Mouse (Mus musculus): ENCODE measurements around the gene Pigyl. TPM values are rescaled to one million over a fixed set of nuclear protein-coding genes. Genes with fewer than 3 reads are reported as not detected.
A peak's percentile ranks its signal among the peaks of the same experiment; 100 is the strongest.
"Not testable (repeated sequence)": the region's sequence is repeated elsewhere in the genome, so short reads cannot be mapped to it uniquely, and the experiment has no call there.

Gene Pigyl
- polyA plus RNA-seq, 1 experiment from 2014 or later, result 57.8 TPM

DNA sequence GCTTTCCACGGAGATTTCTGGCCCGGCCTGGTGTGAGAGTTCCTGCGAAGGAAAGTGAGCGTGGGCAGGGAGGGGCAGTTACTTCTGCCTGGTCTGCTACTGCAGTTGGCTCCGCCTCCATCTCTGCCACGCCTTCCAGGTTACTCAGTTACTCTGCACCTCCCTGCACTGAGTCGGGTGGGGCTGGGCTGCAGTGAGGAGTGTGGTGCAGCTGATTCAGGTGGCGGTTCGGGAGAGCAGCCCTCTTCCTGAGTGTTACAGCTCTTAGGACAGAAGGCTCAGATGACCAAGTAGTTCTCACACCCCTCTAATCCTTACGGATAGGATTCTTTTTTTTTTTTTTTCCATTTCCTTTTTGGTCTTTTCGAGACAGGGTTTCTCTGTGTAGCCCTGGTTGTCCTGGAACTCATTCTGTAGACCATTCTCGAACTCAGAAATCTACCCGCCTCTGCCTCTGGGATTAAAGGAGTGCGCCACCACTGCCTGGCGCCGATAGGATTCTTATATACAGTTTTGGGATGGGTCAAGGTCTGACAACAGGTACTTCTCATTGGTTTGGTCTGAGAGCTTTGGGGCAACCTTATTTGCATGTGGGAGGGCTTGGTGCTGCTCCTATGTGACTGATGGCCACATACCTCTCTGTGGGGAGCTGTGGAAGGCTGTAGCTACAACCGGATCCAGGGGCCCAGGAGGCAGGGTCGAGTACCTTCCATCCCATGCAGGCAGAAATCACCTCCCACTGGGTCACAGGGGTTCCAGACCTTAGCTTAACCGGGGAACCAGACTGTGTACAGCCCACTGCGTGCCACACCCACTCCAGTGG is 7.0 kb upstream of the Pigyl start:
- H3K27me3 ChIP-seq (ENCODE audit: low read depth, poor library complexity, severe bottlenecking), result no peaks in the 10 kb centered on the region
- WGBS, result 78% methylated on average over 20 of the region's 20 CpGs
- H3K27ac ChIP-seq (replicated peaks), result no peak overlapping the region
- no peaks in the 10 kb centered on the region for H3K4me1 ChIP-seq
- DNase-seq (ENCODE audit: low spot score), result no peak
- H3K36me3 ChIP-seq, result no peaks in the 10 kb centered on the region
- no peak overlapping the region for H3K4me3 ChIP-seq
- peaks cover 31% of the 10 kb centered on the region for H3K9me3 ChIP-seq (replicated peaks)

DNA sequence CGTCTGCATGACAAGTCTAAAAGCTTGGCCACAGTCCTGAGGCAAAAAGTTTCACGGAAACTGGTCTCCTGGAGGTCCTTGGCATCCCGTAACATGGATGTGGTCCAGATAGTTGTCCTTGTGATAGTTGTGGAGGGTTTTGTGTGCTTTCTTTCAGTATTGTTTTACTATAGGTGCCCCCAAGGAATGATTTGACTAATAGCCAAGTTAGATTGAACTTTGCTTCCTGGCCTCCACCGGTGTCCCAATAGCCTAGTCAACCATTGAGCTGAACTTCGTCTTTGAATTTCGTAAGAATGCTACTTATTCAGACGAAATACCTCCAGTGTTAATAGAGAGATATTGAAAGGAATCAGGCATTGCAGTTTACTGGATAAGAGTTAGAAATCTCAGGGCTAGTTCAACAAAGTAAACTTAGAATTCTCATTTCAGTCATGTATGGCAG is 6.4 kb upstream of the Pigyl start:
- not testable (repeated sequence) for H3K27me3 ChIP-seq (ENCODE audit: low read depth, poor library complexity, severe bottlenecking); DNase-seq (ENCODE audit: low spot score); H3K4me3 ChIP-seq; H3K27ac ChIP-seq (replicated peaks); H3K36me3 ChIP-seq; H3K4me1 ChIP-seq
- peaks cover 31% of the 10 kb centered on the region for H3K9me3 ChIP-seq (replicated peaks)
- WGBS, result 90% methylated on average over 7 of the region's 7 CpGs

DNA sequence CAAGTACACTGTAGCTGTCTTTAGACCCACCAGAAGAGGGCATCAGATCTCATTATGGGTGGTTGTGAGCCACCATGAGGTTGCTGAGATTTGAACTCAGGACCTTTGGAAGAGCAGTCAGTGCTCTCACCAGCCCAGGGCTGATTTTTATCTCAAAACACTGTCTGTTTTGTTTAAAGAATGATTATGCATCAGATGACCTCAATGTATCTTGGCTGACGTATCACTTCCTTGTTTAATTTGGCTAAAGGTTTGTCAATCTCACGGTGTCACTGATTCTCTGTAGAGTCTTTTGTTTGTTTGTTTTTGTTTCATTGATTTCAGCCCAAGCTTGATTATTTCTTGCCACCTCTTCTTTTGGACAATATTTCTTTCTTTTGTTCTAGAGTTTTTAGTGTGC is 5.7 kb upstream of the Pigyl start:
- Histone ChIP-seq H3K4me1 (peaks cover 3% of the 10 kb centered on the region), H3K27me3 (ENCODE audit: low read depth, poor library complexity, severe bottlenecking) (no peaks in the 10 kb centered on the region), H3K4me3 (no peak overlapping the region), H3K27ac (replicated peaks) (no peak overlapping the region), H3K36me3 (no peaks in the 10 kb centered on the region), H3K9me3 (replicated peaks) (peaks cover 31% of the 10 kb centered on the region)
- WGBS, result 92% methylated on average over 2 of the region's 2 CpGs
- DNase-seq (ENCODE audit: low spot score), result no peak

DNA sequence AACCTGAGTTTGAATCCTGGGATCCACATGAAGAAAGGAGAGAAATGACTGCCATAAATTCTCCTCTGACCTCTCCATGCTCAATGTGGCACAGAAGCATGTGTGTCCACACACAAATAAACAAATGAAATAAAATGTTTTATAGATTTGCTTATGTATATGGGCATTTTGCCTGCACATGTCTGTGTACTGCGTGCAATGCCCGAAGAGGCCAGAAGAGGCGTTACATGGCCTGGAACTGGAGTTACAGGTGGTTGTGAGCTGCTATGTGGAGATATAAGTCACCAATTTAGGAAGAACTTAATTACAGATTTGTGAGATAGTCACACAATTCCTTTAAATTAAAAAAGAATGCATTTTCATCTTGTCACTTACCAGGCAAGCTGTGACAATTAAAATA is 2.8 kb upstream of the Pigyl start:
- Histone ChIP-seq H3K9me3 (replicated peaks) (peaks cover 13% of the 10 kb centered on the region), H3K4me1 (peaks cover 20% of the 10 kb centered on the region), H3K36me3 (peaks cover 5% of the 10 kb centered on the region), H3K27me3 (ENCODE audit: low read depth, poor library complexity, severe bottlenecking) (peaks cover 12% of the 10 kb centered on the region), H3K27ac (replicated peaks) (no peak overlapping the region), H3K4me3 (no peak overlapping the region)
- 86% methylated on average over 3 of the region's 3 CpGs for WGBS
- no peak for DNase-seq (ENCODE audit: low spot score)

DNA sequence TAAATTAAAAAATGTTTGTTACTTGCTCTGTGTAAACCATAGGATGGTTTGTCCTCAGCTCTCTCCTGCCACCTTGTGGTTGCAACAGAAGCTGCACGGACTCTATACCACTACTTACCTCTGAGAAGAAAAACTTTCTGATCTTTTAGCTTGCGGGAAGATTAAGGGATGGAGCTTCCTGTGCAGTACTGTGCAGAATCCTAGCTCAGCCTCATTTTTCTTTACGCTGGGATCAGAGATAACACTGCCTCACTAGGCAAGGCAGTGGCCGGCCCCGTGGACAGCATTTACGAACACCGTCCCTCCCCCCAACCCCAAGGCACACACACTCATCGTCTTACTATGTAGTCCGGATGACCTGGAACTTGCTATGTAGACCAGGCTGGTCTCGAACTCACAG is 1.0 kb upstream of the Pigyl start:
- 33% methylated on average over 10 of the region's 10 CpGs for WGBS
- Histone ChIP-seq H3K4me1 (peaks cover 20% of the 10 kb centered on the region), H3K27ac (replicated peaks) (no peak overlapping the region), H3K9me3 (replicated peaks) (no peaks in the 10 kb centered on the region), H3K27me3 (ENCODE audit: low read depth, poor library complexity, severe bottlenecking) (peaks cover 12% of the 10 kb centered on the region), H3K4me3 (peak overlapping the region; percentile 20; the same call in 1 of the 2 replicates), H3K36me3 (peaks cover 5% of the 10 kb centered on the region)
- DNase-seq (ENCODE audit: low spot score), result peak; percentile 59

DNA sequence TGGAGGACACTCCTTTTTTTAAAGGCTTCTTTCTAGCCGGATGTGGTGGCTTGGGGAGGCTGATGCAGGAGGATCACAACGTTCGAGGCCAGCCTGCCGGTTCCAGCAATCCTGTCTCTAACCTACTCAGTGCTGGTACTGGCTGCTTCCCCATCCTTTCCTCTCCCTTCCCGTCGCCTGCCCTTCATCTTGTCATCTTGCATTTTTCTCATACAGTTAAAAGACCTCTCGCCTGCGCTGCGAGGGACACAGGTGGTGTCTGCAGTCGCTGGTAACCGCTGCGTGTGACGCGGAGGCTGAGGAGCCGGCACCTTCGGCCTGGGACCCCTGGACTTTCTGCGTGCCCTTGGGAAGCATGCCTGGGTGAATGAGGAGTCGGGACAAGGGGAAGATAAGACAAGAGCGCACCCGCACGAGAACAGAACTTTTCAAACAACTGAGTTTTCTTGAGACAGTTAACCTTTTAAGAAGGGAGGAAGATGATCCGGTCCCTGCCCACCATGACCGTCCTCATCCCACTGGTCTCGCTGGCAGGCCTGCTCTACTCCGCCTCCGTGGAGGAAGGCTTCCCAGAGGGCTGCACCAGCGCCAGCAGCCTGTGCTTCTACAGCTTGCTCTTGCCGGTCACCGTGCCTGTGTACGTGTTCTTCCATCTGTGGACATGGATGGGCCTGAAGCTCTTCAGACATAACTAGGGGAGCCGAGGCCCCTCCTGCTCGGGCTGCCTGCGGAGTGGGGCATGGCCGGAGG is 1.0 kb downstream of the Pigyl start:
- H3K9me3 ChIP-seq (replicated peaks), result no peaks in the 10 kb centered on the region
- peaks cover 5% of the 10 kb centered on the region for H3K36me3 ChIP-seq
- H3K4me1 ChIP-seq, result peaks cover 20% of the 10 kb centered on the region
- 69% methylated on average over 34 of the region's 34 CpGs for WGBS
- DNase-seq (ENCODE audit: low spot score), result no peak
- peak overlapping the region; percentile 91 for H3K27ac ChIP-seq (replicated peaks)
- peaks cover 12% of the 10 kb centered on the region for H3K27me3 ChIP-seq (ENCODE audit: low read depth, poor library complexity, severe bottlenecking)
- H3K4me3 ChIP-seq, result peak overlapping the region; percentile 74

DNA sequence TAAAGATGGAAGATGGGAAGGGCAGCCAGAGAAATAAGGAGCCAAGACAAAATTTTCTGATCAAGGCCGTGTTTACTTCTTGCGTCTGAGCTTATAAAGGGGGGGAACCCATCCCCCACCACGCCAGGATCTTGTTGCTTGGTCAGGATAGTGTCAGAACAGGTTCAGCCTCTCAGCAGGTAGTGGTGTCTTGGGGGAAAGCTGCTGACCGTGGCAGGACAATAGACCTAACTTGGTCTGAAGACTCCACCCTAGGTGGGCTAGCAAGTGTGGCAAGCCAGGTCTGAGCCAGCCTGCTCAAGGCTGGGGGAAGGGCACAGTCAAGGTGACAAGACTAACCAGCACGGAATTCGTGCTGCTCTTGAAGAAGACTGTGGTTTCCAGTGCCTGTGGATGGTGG is 4.7 kb downstream of the Pigyl start:
- no peak for DNase-seq (ENCODE audit: low spot score)
- 36% methylated on average over 6 of the region's 6 CpGs for WGBS
- peaks cover 36% of the 10 kb centered on the region for H3K27me3 ChIP-seq (ENCODE audit: low read depth, poor library complexity, severe bottlenecking)
- no peaks in the 10 kb centered on the region for H3K9me3 ChIP-seq (replicated peaks)
- no peak overlapping the region for H3K27ac ChIP-seq (replicated peaks)
- H3K4me1 ChIP-seq, result peaks cover 21% of the 10 kb centered on the region
- H3K36me3 ChIP-seq, result peaks cover 5% of the 10 kb centered on the region
- no peak overlapping the region for H3K4me3 ChIP-seq

DNA sequence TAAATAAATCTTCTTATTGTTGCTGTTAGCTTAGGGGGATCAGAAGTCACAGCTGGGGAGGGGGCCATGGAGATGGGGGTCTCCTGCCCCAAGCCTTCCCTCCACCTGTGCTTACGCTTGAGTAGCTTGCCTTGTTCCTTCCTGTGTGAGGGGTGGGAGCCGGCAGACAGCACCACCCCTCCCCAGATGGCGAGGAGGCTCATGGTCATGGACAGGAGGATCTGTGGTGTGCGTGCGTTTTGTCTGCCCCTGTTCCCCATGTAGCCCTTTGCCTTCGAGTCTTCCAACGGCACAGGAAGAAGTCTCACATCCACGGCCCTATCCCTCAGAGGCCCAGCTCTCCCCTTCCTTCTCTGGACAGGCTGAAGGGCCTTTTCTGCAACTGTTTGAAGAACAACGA is 5.7 kb downstream of the Pigyl start:
- 82% methylated on average over 9 of the region's 9 CpGs for WGBS
- H3K4me1 ChIP-seq, result peaks cover 15% of the 10 kb centered on the region
- no peak overlapping the region for H3K27ac ChIP-seq (replicated peaks)
- peaks cover 5% of the 10 kb centered on the region for H3K36me3 ChIP-seq
- no peak overlapping the region for H3K4me3 ChIP-seq
- H3K9me3 ChIP-seq (replicated peaks), result peaks cover 4% of the 10 kb centered on the region; the same call in 1 of the 2 replicates
- H3K27me3 ChIP-seq (ENCODE audit: low read depth, poor library complexity, severe bottlenecking), result peaks cover 36% of the 10 kb centered on the region
- DNase-seq (ENCODE audit: low spot score), result no peak

DNA sequence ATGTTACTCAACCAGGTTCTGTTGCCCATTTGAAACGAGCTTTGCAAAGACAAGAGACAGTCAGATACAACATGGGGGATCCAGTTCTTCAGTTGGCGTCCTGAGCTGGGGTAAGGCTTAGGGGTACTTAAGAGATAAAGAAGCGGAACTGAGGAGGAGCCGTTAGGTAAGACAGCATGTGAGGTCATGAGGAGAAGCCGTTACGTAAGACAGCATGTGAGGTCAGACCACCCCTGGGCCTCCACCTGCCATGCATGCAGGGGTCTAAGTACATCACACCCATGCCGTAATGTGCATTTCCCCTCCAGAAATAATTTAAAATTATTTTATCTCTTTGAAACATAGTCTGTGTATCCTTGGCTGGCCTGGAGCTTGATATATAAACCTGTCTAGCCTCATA is 6.3 kb downstream of the Pigyl start:
- no peak overlapping the region for H3K4me3 ChIP-seq
- peaks cover 30% of the 10 kb centered on the region for H3K27me3 ChIP-seq (ENCODE audit: low read depth, poor library complexity, severe bottlenecking)
- peaks cover 4% of the 10 kb centered on the region; the same call in 1 of the 2 replicates for H3K9me3 ChIP-seq (replicated peaks)
- no peak for DNase-seq (ENCODE audit: low spot score)
- peaks cover 9% of the 10 kb centered on the region for H3K4me1 ChIP-seq
- H3K36me3 ChIP-seq, result peaks cover 5% of the 10 kb centered on the region
- no peak overlapping the region for H3K27ac ChIP-seq (replicated peaks)
- WGBS, result 88% methylated on average over 7 of the region's 7 CpGs

DNA sequence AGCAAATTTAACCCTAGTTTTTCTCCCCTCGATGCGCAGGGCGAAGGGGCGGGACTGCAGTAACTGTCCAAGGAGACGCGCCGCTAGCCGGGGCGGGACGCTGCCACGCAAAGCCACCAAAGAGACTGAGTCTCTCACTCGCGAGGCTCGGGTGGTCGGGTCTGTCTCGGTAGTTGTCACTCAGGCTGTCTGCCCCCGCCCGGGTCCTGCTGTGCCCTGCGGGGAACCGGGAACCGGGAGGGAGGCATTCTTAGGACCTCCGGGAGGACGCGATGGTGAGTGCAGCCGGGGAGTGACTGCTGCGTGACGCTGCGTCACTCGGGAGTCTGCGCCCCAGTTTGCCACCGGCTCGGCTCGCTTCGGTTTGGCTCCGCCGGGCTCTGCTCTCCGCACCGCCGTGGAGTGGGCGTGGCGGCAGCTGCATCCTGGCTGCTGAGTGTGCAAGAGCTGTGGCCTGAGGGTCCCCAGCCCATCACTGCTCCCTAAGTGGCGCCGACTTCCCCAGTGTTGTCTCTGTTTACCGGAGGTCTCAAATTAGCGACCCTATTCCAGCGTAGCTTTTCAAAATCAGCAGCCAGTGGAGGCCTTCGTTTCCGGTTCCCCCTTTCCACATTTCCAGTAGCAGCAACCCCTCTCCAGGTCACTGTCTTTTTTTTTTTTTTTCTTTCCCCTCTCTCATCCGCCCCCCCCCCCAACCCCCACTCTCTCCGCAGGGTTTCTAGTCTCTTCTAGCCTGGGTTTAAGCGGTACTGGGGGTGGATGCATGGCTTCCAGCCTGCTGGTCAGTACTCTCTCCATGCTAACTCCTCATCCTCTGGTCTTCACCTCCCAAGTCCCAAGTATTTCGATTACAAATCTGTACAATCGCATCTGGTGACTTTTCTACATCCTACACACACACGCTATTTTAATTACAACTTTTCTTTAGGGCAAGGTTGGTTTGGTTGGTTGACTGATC is 8.3 kb downstream of the Pigyl start:
- Histone ChIP-seq H3K27ac (replicated peaks) (peak overlapping the region; percentile 82), H3K9me3 (replicated peaks) (peaks cover 4% of the 10 kb centered on the region; the same call in 1 of the 2 replicates), H3K27me3 (ENCODE audit: low read depth, poor library complexity, severe bottlenecking) (peaks cover 24% of the 10 kb centered on the region), H3K36me3 (no peaks in the 10 kb centered on the region), H3K4me3 (peak overlapping the region; percentile 81), H3K4me1 (peaks cover 8% of the 10 kb centered on the region)
- 2% methylated on average over 53 of the region's 54 CpGs for WGBS
- peak; percentile 69 for DNase-seq (ENCODE audit: low spot score)

DNA sequence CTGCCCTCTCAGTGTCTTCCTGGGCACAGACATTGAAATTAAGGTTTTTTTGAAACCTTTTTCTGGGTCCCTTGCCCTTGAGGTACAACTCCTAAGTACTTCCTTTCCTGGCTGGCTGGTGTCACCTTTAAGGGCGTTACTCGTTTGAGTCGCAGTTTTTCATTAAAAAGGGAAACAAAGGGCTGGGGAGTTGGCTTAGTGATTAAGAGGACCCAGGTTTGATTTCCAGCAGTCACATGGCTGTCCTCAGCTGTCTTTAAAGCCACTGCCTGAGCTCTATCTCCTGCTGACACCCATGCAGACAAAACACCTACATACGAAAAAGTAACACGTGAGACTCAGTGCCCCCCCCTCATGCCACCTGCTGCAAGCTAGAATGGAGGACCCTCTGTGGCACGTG is 9.3 kb downstream of the Pigyl start:
- Histone ChIP-seq H3K27me3 (ENCODE audit: low read depth, poor library complexity, severe bottlenecking) (peaks cover 24% of the 10 kb centered on the region), H3K9me3 (replicated peaks) (peaks cover 4% of the 10 kb centered on the region; the same call in 1 of the 2 replicates), H3K4me1 (peaks cover 8% of the 10 kb centered on the region), H3K4me3 (no peak overlapping the region), H3K27ac (replicated peaks) (no peak overlapping the region), H3K36me3 (no peaks in the 10 kb centered on the region)
- DNase-seq (ENCODE audit: low spot score), result no peak
- WGBS, result 54% methylated on average over 6 of the region's 6 CpGs

DNA sequence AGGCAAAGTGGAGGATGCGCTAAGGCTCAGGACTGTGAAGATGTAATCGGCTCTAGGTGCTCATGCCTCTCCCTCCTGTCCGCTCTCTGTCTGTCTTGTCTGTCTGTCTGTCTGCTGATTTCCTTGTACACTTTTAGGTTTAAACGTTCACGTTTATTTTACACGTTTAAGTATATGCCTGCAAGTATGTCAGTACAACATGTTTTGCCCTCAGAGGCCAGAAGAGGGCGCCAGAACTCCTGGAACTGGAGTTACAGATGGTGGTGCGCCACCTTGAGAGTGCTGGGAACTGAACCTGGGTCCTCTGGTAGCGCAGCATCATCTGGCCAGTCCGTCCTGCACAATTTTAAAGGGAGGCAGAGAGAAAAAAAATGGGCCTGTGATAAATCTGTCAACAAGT is 10.0 kb downstream of the Pigyl start:
- WGBS, result 91% methylated on average over 10 of the region's 10 CpGs
- H3K36me3 ChIP-seq, result no peaks in the 10 kb centered on the region
- H3K4me1 ChIP-seq, result peaks cover 8% of the 10 kb centered on the region
- H3K27me3 ChIP-seq (ENCODE audit: low read depth, poor library complexity, severe bottlenecking), result peaks cover 24% of the 10 kb centered on the region
- no peak for DNase-seq (ENCODE audit: low spot score)
- peaks cover 4% of the 10 kb centered on the region; the same call in 1 of the 2 replicates for H3K9me3 ChIP-seq (replicated peaks)
- no peak overlapping the region for H3K4me3 ChIP-seq
- no peak overlapping the region for H3K27ac ChIP-seq (replicated peaks)
